Mouse (Mus musculus): ENCODE measurements around the gene Brat1.

- no peak for TF ChIP-seq CTCF (IDR thresholded peaks at IDR 0.05; ENCODE audit: control insufficient read depth, insufficient read depth, low read length)
- TF ChIP-seq POLR2A (IDR thresholded peaks at IDR 0.05; ENCODE audit: borderline replicate concordance, control insufficient read depth, low read depth, low read length), result no peak
These were observed 42.8 kb upstream of the Brat1 start for GRCm38 (mm10) chr5:140661875-140662643.

Measured in bone marrow, adult 2 months (tissue).